In genomic region chr9:85589210-85589609, GRCm38 (mm10) we compare ENCODE assay signal across 17 mouse cellular contexts.
"Had no signal": no experiment of that assay in that cellular context is flagged by ENCODE, and none has a peak within 500 bp of the region (broad histone marks: within the 10 kb centered on the region; RNA-seq: fewer than 3 reads in every experiment).

No protein-coding gene starts in this region.

- H3K4me3 ChIP-seq: kidney, embryonic 15.5 days; left cerebral cortex, adult 2 months; liver, embryonic 13.5 days; midbrain, embryonic 13.5 days; myocyte; neural tube, embryonic 13.5 days; stomach, embryonic 15.5 days had no signal

- H3K4me2 ChIP-seq: kidney, embryonic 15.5 days; liver, embryonic 13.5 days; midbrain, embryonic 13.5 days; neural tube, embryonic 13.5 days; stomach, embryonic 15.5 days had no signal

- H3K27ac ChIP-seq: kidney, embryonic 15.5 days; left cerebral cortex, adult 2 months; liver, embryonic 13.5 days; macrophage; midbrain, embryonic 13.5 days; neural tube, embryonic 13.5 days; stomach, embryonic 15.5 days had no signal

- H3K36me3 ChIP-seq: kidney, embryonic 15.5 days; liver, embryonic 13.5 days; midbrain, embryonic 13.5 days; neural tube, embryonic 13.5 days; stomach, embryonic 15.5 days had no signal

- H3K27me3 ChIP-seq: kidney, embryonic 15.5 days; liver, embryonic 13.5 days; midbrain, embryonic 13.5 days; neural tube, embryonic 13.5 days; stomach, embryonic 15.5 days had no signal

- H3K9me3 ChIP-seq: kidney, embryonic 15.5 days; liver, embryonic 13.5 days; neural tube, embryonic 13.5 days; stomach, embryonic 15.5 days had no signal

- ATAC-seq: midbrain, embryonic 13.5 days had no signal

- DNase-seq: kidney, adult 8-10 months; kidney, postnatal 10 days; kidney, postnatal 36 days; layer of hippocampus, postnatal 36 days; liver, embryonic 13.5 days; lung, adult 2 months; lung, postnatal 14 days; right cerebral cortex, postnatal 25 days; spleen, adult 18-20 months; thymus, postnatal 25 days had no signal

- H3K4me1 ChIP-seq: kidney, embryonic 15.5 days; liver, embryonic 13.5 days; midbrain, embryonic 13.5 days; neural tube, embryonic 13.5 days; stomach, embryonic 15.5 days had no signal

- H3K9ac ChIP-seq: kidney, embryonic 15.5 days; liver, embryonic 13.5 days; midbrain, embryonic 13.5 days; neural tube, embryonic 13.5 days; stomach, embryonic 15.5 days had no signal
